Mouse (Mus musculus): Measurements from ENCODE around the gene Dbp.

- no peak for TF ChIP-seq CTCF (IDR thresholded peaks at IDR 0.05; ENCODE audit: low read depth)
- no peak for TF ChIP-seq EP300 (IDR thresholded peaks at IDR 0.05; ENCODE audit: low read depth)
These were observed 4.9 kb downstream of the Dbp start for GRCm38 (mm10) chr7:45709677-45710355.
